Mouse (Mus musculus): ENCODE measurements around the gene Src. TPM values are rescaled to one million over a fixed set of nuclear protein-coding genes. Genes with fewer than 3 reads are reported as not detected.
A peak's percentile ranks its signal among the peaks of the same experiment; 100 is the strongest.

Gene Src
- polyA plus RNA-seq, 1 experiment from 2014 or later, result 1.8 TPM

DNA sequence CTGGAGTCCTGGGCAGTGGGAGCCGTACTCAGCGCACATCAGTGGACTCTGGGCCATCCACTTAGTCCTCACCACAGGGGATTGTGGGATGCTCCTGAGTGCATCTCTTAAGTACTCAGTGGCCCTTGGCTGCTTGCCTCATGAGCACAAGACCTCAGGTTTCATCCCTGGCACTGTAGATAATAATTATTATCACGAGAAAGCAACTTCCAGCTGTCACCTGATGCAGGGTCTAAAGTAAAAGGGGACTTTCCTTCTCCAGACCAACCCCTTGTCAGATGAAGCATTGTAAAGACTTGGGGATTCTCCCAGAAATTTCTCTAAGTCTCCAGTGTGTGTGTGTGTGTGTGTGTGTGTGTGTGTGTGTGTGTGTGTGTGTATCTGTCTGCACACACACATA lies 32.7 kb downstream of the Src start:
- Histone ChIP-seq H3K27me3 (ENCODE audit: insufficient read depth, low read length) (no peaks in the 10 kb centered on the region), H3K36me3 (replicated peaks; ENCODE audit: insufficient read depth, low read length) (no peaks in the 10 kb centered on the region), H3K9me3 (ENCODE audit: low read length) (no peaks in the 10 kb centered on the region), H3K9ac (replicated peaks) (no peak overlapping the region), H3K27ac (ENCODE audit: low read depth) (no peak overlapping the region), H3K4me3 (ENCODE audit: low read depth, low read length) (no peak overlapping the region), H3K4me2 (ENCODE audit: low read depth, low read length) (no peak overlapping the region), H3K4me1 (ENCODE audit: insufficient read depth) (no peaks in the 10 kb centered on the region)
- TF ChIP-seq EP300 (IDR thresholded peaks at IDR 0.05; ENCODE audit: low read depth) (no peak), CTCF (IDR thresholded peaks at IDR 0.05; ENCODE audit: low read depth) (no peak)
- DNase-seq, result no peak
- WGBS (ENCODE audit: insufficient replicate concordance), result 66% methylated on average over 3 of the region's 3 CpGs
- ATAC-seq, result no peak

DNA sequence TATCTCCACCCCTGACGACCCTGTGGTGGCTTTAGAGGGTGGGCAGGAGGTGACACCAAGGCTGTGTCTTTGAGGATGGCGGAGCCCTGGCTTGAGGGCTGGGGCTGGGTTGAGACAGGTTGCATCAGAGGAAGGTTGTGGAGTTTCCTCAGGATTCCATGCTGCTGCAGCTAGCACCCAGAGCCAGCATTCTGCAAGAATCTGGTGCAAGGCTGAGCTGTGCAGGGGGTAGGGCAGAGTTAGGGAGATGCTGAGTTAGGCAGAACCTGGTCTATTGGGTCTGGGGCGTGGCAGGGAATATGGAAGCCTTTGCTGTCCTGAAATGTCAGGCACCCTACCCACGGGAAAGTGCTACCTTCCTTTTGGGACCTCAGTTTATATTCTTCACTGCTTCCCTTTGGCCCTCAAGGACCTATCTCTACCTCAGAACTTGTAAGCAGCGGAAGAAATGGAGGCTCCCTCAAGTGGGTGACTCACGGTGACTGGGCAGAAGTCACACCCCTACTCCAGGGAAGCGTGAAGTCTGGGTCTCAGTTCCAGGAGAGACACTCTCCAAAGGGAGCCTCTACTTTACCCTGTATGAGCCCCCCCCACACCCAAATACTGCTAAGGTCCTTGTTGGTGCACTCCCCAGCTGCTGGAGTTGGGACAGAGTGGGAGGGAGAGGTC lies 33.3 kb downstream of the Src start:
- no peak for ATAC-seq
- H3K9ac ChIP-seq (replicated peaks), result no peak overlapping the region
- H3K4me3 ChIP-seq (ENCODE audit: low read depth, low read length), result no peak overlapping the region
- no peaks in the 10 kb centered on the region for H3K4me1 ChIP-seq (ENCODE audit: insufficient read depth)
- no peaks in the 10 kb centered on the region for H3K27me3 ChIP-seq (ENCODE audit: insufficient read depth, low read length)
- WGBS (ENCODE audit: insufficient replicate concordance), result 60% methylated on average over 7 of the region's 7 CpGs
- H3K4me2 ChIP-seq (ENCODE audit: low read depth, low read length), result no peak overlapping the region
- TF ChIP-seq CTCF (IDR thresholded peaks at IDR 0.05; ENCODE audit: low read depth), result no peak
- TF ChIP-seq EP300 (IDR thresholded peaks at IDR 0.05; ENCODE audit: low read depth), result no peak
- no peak overlapping the region for H3K27ac ChIP-seq (ENCODE audit: low read depth)
- H3K9me3 ChIP-seq (ENCODE audit: low read length), result no peaks in the 10 kb centered on the region
- H3K36me3 ChIP-seq (replicated peaks; ENCODE audit: insufficient read depth, low read length), result no peaks in the 10 kb centered on the region
- no peak for DNase-seq

GRCm38 (mm10) chr2:157457100-157457806 lies 39.0 kb downstream of the Src start:
- Histone ChIP-seq H3K27me3 (ENCODE audit: insufficient read depth, low read length) (peaks cover 9% of the 10 kb centered on the region; the same call in 1 of the 2 replicates), H3K27ac (ENCODE audit: low read depth) (no peak overlapping the region), H3K9me3 (ENCODE audit: low read length) (no peaks in the 10 kb centered on the region), H3K4me3 (ENCODE audit: low read depth, low read length) (peak overlapping the region; percentile 41), H3K4me2 (ENCODE audit: low read depth, low read length) (peak overlapping the region; percentile 70), H3K4me1 (ENCODE audit: insufficient read depth) (peaks cover 8% of the 10 kb centered on the region; the same call in 1 of the 2 replicates), H3K9ac (replicated peaks) (no peak overlapping the region), H3K36me3 (replicated peaks; ENCODE audit: insufficient read depth, low read length) (no peaks in the 10 kb centered on the region)
- WGBS (ENCODE audit: insufficient replicate concordance), result under 1% methylated on average over 56 of the region's 56 CpGs
- TF ChIP-seq CTCF (IDR thresholded peaks at IDR 0.05; ENCODE audit: low read depth) (peak; percentile 99), EP300 (IDR thresholded peaks at IDR 0.05; ENCODE audit: low read depth) (no peak)
- ATAC-seq (peak; percentile 90), DNase-seq (peak; percentile 89)

DNA sequence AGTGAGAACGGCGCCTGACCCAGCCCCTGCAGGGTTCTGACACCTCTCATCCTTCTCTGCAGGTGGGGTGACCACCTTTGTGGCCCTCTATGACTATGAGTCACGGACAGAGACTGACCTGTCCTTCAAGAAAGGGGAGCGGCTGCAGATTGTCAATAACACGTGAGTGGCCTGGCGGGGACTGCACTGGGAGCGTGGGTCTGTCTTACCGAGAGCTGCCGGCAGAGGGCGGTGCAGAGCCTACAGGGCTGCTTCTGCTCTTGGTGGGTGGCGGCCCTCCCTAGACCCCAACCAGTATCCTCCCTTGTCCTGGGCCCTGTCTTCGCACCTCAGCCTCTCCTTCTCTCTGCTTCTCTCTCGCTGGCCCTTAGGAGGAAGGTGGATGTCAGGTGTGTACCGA lies 40.2 kb downstream of the Src start:
- Histone ChIP-seq H3K4me2 (ENCODE audit: low read depth, low read length) (peak overlapping the region; percentile 50), H3K27ac (ENCODE audit: low read depth) (no peak overlapping the region), H3K27me3 (ENCODE audit: insufficient read depth, low read length) (peaks cover 9% of the 10 kb centered on the region; the same call in 1 of the 2 replicates), H3K4me1 (ENCODE audit: insufficient read depth) (peaks cover 10% of the 10 kb centered on the region; the same call in 1 of the 2 replicates), H3K4me3 (ENCODE audit: low read depth, low read length) (no peak overlapping the region), H3K9ac (replicated peaks) (no peak overlapping the region), H3K36me3 (replicated peaks; ENCODE audit: insufficient read depth, low read length) (no peaks in the 10 kb centered on the region), H3K9me3 (ENCODE audit: low read length) (no peaks in the 10 kb centered on the region)
- 16% methylated on average over 14 of the region's 14 CpGs for WGBS (ENCODE audit: insufficient replicate concordance)
- DNase-seq (peak; percentile 83), ATAC-seq (no peak)
- peak; percentile 90 for TF ChIP-seq CTCF (IDR thresholded peaks at IDR 0.05; ENCODE audit: low read depth)
- no peak for TF ChIP-seq EP300 (IDR thresholded peaks at IDR 0.05; ENCODE audit: low read depth)

DNA sequence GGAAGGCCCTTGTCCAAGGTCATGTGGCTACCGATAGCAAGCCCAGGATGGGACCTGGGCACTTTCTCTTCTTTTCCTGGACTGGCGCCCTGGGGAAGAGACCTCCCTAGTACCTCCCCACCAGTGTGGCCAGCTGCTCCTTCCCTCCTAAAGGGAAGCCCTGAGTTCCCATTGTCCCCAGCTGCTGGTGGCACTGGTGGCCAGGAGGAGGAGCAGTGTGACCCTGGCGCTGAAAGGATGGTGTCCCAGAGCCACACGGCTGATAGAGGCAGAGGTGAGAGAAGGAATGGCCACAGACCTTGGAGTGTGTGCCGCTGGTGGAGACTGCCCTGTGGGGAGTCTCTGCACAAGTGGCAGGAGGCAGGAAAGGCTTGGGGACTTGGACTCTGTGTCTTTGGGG lies 41.5 kb downstream of the Src start:
- WGBS (ENCODE audit: insufficient replicate concordance), result 43% methylated on average over 4 of the region's 5 CpGs
- DNase-seq (no peak), ATAC-seq (no peak)
- no peak for TF ChIP-seq EP300 (IDR thresholded peaks at IDR 0.05; ENCODE audit: low read depth)
- TF ChIP-seq CTCF (IDR thresholded peaks at IDR 0.05; ENCODE audit: low read depth), result peak; percentile 31; the same call in 1 of the 2 replicates
- Histone ChIP-seq H3K9me3 (ENCODE audit: low read length) (no peaks in the 10 kb centered on the region), H3K36me3 (replicated peaks; ENCODE audit: insufficient read depth, low read length) (no peaks in the 10 kb centered on the region), H3K27me3 (ENCODE audit: insufficient read depth, low read length) (peaks cover 9% of the 10 kb centered on the region; the same call in 1 of the 2 replicates), H3K9ac (replicated peaks) (no peak overlapping the region), H3K4me3 (ENCODE audit: low read depth, low read length) (no peak overlapping the region), H3K27ac (ENCODE audit: low read depth) (no peak overlapping the region), H3K4me1 (ENCODE audit: insufficient read depth) (peaks cover 10% of the 10 kb centered on the region; the same call in 1 of the 2 replicates), H3K4me2 (ENCODE audit: low read depth, low read length) (no peak overlapping the region)
